Mouse (Mus musculus) bone marrow, adult 2 months (tissue): ENCODE measurements around the gene Jph3.

Experiments used
- CTCF ChIP-seq: fragments of 200-500 bp; IDR thresholded peaks from 2 replicates; pipeline ENCODE4 v1.5.1; 2011; ENCODE audit warnings: low read length, control low read depth; ENCODE audit not compliant: control insufficient read depth, insufficient read depth
- POLR2A ChIP-seq: fragments of 200-500 bp; IDR thresholded peaks from 2 replicates; pipeline ENCODE4 v1.6.1; 2011; ENCODE audit warnings: low read depth, mild to moderate bottlenecking, control low read depth, low read length, borderline replicate concordance; ENCODE audit not compliant: control insufficient read depth

- TF ChIP-seq CTCF = peak; percentile 57
- no peak for TF ChIP-seq POLR2A
These were observed 11.4 kb upstream of the Jph3 start for GRCm38 (mm10) chr8:121717982-121718425.
